Mouse (Mus musculus): ENCODE results near the gene Zfp488.

DNA sequence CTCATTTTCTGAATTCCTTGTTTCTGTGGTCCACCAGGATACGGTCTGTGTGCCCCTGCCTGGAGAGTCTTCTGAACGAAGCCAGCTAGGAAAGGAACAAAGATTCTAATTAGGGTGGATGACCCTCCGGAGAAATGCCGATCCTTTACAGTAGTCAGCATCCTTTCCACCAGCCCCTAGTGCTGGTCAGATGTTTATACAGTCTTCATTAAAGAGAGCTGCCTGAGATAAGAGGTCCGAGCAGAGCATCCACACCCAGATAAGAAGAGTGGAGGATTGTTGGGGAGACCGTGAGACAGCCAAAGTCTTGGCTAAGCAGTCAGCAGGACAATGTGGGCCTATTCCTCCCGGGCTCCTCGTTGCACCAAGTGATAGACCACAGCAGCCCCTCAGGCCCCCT is 37.8 kb downstream of the Zfp488 start, which contains the start of gene Gdf2:
- TF ChIP-seq CTCF (IDR thresholded peaks at IDR 0.05; ENCODE audit: control insufficient read depth, insufficient read depth, insufficient read length) = no peak
- no peak for TF ChIP-seq MYOD1 (IDR thresholded peaks at IDR 0.05; ENCODE audit: control insufficient read depth, insufficient read length, low read depth)
- TF ChIP-seq MAX (IDR thresholded peaks at IDR 0.05) = no peak

All from C2C12 (cell line).